Comparison of ENCODE assay signal across 10 mouse cellular contexts in genomic region chr16:21615802-21616201, GRCm38 (mm10).
DNase-seq lines count a peak whose midpoint lies in the region; ATAC-seq and TF ChIP-seq lines count a peak whose summit lies in the region.
"Had no signal": no experiment of that assay in that cellular context is flagged by ENCODE, and none has a peak within 500 bp of the region (broad histone marks: within the 10 kb centered on the region; RNA-seq: fewer than 3 reads in every experiment).

No protein-coding gene starts in this region.

- no peak overlapping the region for H3K4me3 ChIP-seq in lung, postnatal 0 days (ENCODE audit: low read depth, low read length)
- H3K4me3 ChIP-seq: hindbrain, embryonic 15.5 days; megakaryocyte, embryonic 14.5 days had no signal

- no peak overlapping the region for H3K4me2 ChIP-seq in lung, postnatal 0 days (replicated peaks; ENCODE audit: low read depth, low read length)
- H3K4me2 ChIP-seq: hindbrain, embryonic 15.5 days had no signal

- 0 out of 2 replicates have a peak, but pooled peaks cover under 1% of the 10 kb centered on the region for H3K4me1 ChIP-seq in lung, postnatal 0 days (ENCODE audit: insufficient read depth, low read depth, low read length)

- no peaks in the 10 kb centered on the region for H3K9me3 ChIP-seq in lung, postnatal 0 days (ENCODE audit: low read length)
- H3K9me3 ChIP-seq: hindbrain, embryonic 15.5 days had no signal

- TF ChIP-seq EP300 in lung, postnatal 0 days (IDR thresholded peaks at IDR 0.05) = no peak

- WGBS in lung, postnatal 0 days = 60% methylated on average over 7 of the region's 7 CpGs

- no peak overlapping the region for H3K27ac ChIP-seq in lung, postnatal 0 days (ENCODE audit: low read length)
- H3K27ac ChIP-seq: hindbrain, embryonic 15.5 days had no signal

- peak; percentile 68; the same call in 1 of the 2 replicates for ATAC-seq in common myeloid progenitor, adult 5-6 weeks (replicated peaks; ENCODE audit: low read depth, poor library complexity, severe bottlenecking)
- no peak for ATAC-seq in lung, postnatal 0 days

- intact Hi-C loops in heart, postnatal 25 days (cut with DNase I) = no loop called here

- no peaks in the 10 kb centered on the region for H3K36me3 ChIP-seq in lung, postnatal 0 days (ENCODE audit: insufficient read depth, low read length)
- H3K36me3 ChIP-seq: hindbrain, embryonic 15.5 days had no signal

- TF ChIP-seq CTCF in lung, postnatal 0 days (IDR thresholded peaks at IDR 0.05) = peak; percentile 77

- H3K27me3 ChIP-seq in lung, postnatal 0 days (replicated peaks; ENCODE audit: insufficient read depth, low read length) = no peaks in the 10 kb centered on the region
- H3K27me3 ChIP-seq: hindbrain, embryonic 15.5 days; megakaryocyte, embryonic 14.5 days had no signal

- DNase-seq in heart, adult 18-20 months = peak; percentile 43 to 44
- DNase-seq in heart, postnatal 25 days (ENCODE audit: low spot score) = no peak
- DNase-seq in right cerebral cortex, postnatal 14 days = peak; percentile 35
- no peak for DNase-seq in right cerebral cortex, adult 18-20 months
- peak; percentile 63 for DNase-seq in lung, postnatal 0 days (ENCODE audit: low spot score)
- DNase-seq in frontal cortex, postnatal 10 days (ENCODE audit: low spot score in 2 of 2) = no peak
- DNase-seq in urinary bladder, adult 2 months (ENCODE audit: low spot score) = no peak

- H3K9ac ChIP-seq in lung, postnatal 0 days (replicated peaks; ENCODE audit: low read depth) = no peak overlapping the region
- H3K9ac ChIP-seq: hindbrain, embryonic 15.5 days had no signal

Comparison
In these comparisons a context has a peak if more than half of its experiments do, and no peak if none do; other contexts are left out.
1. DNase-seq: peak in heart, adult 18-20 months (2 of 2), right cerebral cortex, postnatal 14 days (single experiment) and lung, postnatal 0 days (single experiment); none in heart, postnatal 25 days (single experiment), right cerebral cortex, adult 18-20 months (single experiment), frontal cortex, postnatal 10 days (0 of 2) and urinary bladder, adult 2 months (single experiment).